Mouse (Mus musculus) lung, postnatal 0 days (tissue): ENCODE measurements around the gene Gm20388.

ENCODE experiments used
- CTCF ChIP-seq: IDR thresholded peaks from 2 replicates; pipeline ENCODE4 v1.5.1; 2016; ENCODE audit warnings: antibody characterized with exemption, mild to moderate bottlenecking
- EP300 ChIP-seq: IDR thresholded peaks from 2 replicates; pipeline ENCODE4 v1.6.1; 2016; ENCODE audit warnings: antibody characterized with exemption, mild to moderate bottlenecking, control low read depth

DNA sequence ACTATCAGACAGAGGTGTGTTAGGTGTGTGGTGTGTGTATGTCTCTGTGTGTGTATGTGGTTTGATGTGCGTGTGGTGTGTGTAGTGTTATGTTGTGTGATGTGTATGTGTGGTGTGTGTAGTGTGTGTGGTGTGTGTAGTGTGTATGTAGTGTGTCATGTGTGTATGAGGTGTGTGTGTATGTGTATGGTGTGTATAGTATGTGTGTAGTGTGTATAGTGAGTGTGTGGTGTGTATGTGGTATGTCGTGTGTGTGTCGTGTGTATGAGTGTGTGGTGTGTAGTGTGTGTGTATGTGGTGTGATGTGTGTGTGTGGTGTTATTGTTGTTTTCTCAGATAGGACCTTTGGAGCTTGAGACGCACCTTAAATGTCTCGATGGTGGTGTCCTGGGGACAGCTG is 3531.7 kb downstream of the Gm20388 start:
- no peak for TF ChIP-seq CTCF
- no peak for TF ChIP-seq EP300
